Mouse (Mus musculus) CH12.LX (cell line): Measurements from ENCODE around the gene Ebf4.

ENCODE experiments used
- CHD2 ChIP-seq: IDR thresholded peaks from 2 replicates; pipeline ENCODE4 v1.6.1; 2011; ENCODE audit warnings: low read length, improper control_type of control experiment
- CTCF ChIP-seq, 2 experiments: IDR thresholded peaks in 1 of 2; conservative IDR thresholded peaks in 1 of 2; 2 replicates each; pipeline ENCODE4 v1.5.1; 2011 to 2012; ENCODE audit warnings: low read depth in 2 of 2, low read length in 2 of 2, improper control_type of control experiment in 1 of 2, inconsistent platforms in 1 of 2, mild to moderate bottlenecking in 1 of 2, moderate library complexity in 1 of 2
- GABPA ChIP-seq: IDR thresholded peaks from 2 replicates; pipeline ENCODE4 v1.6.1; 2012; ENCODE audit warnings: low read depth, low read length, improper control_type of control experiment, inconsistent platforms; ENCODE audit not compliant: insufficient replicate concordance
- NELFE ChIP-seq: IDR thresholded peaks from 2 replicates; pipeline ENCODE4 v1.6.1; 2011; ENCODE audit warnings: low read depth, low read length, improper control_type of control experiment
- POLR2A ChIP-seq: IDR thresholded peaks from 2 replicates; pipeline ENCODE4 v1.6.1; 2011; ENCODE audit warnings: low read depth, mild to moderate bottlenecking, improper control_type of control experiment, low read length
- POLR2AphosphoS2 ChIP-seq: IDR thresholded peaks from 2 replicates; pipeline ENCODE4 v1.6.1; 2011; ENCODE audit warnings: low read depth, low read length, improper control_type of control experiment
- RAD21 ChIP-seq: IDR thresholded peaks from 2 replicates; pipeline ENCODE4 v1.6.1; 2011; ENCODE audit warnings: low read depth, mild to moderate bottlenecking, low read length, improper control_type of control experiment, moderate library complexity
- UBTF ChIP-seq: IDR thresholded peaks from 2 replicates; pipeline ENCODE4 v1.6.1; 2012; ENCODE audit warnings: low read depth, mild to moderate bottlenecking, inconsistent platforms, low read length, improper control_type of control experiment, moderate library complexity
- USF2 ChIP-seq: conservative IDR thresholded peaks from 2 replicates; pipeline ENCODE4 v1.6.1; 2011; ENCODE audit warnings: low read depth, low read length, improper control_type of control experiment
- ZNF384 ChIP-seq: IDR thresholded peaks from 2 replicates; pipeline ENCODE4 v1.6.1; 2012; ENCODE audit warnings: low read depth, low read length, improper control_type of control experiment, inconsistent platforms

DNA sequence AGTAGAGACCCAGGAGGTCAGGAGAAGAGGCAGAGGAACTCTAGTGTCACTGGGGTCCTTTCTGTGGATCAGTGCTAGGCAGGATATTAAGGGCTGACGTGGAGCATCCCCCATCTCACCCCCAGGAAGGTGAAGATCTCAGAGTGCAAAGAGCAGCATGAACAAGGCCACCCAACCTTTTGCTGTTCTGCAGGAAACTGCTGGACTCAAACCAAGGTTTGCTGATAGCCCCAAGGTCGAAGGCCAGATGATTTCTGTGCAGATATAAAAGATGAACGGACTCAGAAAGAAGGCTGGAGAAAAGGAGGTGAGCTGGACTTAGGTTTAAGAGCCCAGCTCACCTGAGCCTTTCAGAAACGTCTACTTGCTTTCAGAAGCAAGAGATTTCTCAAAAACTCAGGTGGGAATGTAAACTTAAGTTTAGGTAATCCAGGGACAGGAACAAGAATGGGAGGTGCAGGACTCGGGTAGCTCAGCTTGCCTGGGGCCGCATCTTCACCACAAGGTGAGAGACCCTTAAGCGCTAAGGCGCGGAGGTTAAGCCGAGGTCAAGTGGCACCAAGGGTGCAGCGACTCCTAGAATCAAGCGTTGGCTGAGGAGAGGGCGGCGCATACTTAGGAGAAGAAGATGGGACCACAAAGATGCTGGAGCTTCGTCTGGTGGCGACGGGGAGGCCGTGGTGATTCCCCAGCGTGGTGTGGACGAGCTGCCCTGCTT, 592 bp upstream of the Ebf4 start:
- TF ChIP-seq RAD21, result no peak
- TF ChIP-seq CTCF (conservative IDR thresholded peaks at IDR 0.05 in 1 of 2, IDR thresholded peaks at IDR 0.05 in 1 of 2; ENCODE audit: low read depth in 2 of 2, low read length in 2 of 2), result no peak
- no peak for TF ChIP-seq USF2
- TF ChIP-seq ZNF384, result no peak
- no peak for TF ChIP-seq NELFE
- no peak for TF ChIP-seq POLR2A
- no peak for TF ChIP-seq POLR2AphosphoS2
- TF ChIP-seq GABPA, result no peak
- no peak for TF ChIP-seq CHD2
- TF ChIP-seq UBTF, result no peak
